Mouse (Mus musculus) testis, postnatal 14 days (tissue): ENCODE measurements around the gene Ttc28.
"Not testable (repeated sequence)": the region's sequence is repeated elsewhere in the genome, so short reads cannot be mapped to it uniquely, and the experiment has no call there.

Experiments
- DNase-seq: peaks from one replicate; pipeline ENCODE4 v3.0.0; 2021; ENCODE audit warnings: low spot score

Gene Ttc28

DNA sequence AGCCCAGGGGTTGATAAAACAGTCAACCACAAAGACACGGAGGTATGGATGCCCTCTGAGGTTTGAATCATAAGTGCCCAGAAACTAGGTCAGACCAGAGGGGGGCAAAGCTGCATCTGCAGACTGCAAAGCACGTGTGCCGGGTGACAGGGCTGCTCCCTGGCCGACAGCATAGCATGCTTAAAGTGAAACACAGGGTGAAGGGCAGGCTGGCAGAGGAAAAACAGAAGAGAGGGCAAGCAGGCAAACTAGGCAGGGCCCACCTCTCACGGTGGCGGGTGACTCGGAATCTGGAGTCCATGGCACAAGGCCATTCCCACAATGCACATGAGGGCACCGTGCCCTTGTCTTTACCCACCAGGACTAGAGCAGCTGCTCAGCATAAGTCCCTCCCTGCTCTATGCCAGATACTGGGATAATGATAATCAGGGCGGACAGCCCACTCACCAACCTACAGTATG lies 357.6 kb downstream of the Ttc28 start:
- no peak for DNase-seq

GRCm38 (mm10) chr5:111239223-111239622 lies 359.6 kb downstream of the Ttc28 start:
- no peak for DNase-seq

- no peak for DNase-seq
These were observed 363.9 kb downstream of the Ttc28 start for GRCm38 (mm10) chr5:111243447-111244040.

DNA sequence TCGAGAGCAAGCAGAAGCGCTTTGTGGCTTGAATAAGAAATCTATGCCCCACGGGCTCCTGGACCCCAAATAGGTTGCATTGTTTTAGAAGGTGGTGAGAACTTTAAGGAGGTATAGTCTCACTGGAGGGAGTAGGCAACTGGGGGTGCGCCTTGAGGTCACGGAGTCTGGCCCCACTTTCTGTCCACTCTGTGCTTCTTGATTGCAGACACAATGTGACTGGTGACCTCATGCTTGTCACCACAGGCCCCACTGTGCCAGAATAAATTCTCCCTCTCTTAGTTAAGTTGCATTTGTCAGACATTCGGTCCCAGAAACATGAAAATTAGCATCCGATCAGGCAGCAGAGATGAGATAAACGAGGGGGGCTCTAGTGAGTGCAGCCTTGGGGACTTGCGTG lies 364.5 kb downstream of the Ttc28 start:
- no peak for DNase-seq

DNA sequence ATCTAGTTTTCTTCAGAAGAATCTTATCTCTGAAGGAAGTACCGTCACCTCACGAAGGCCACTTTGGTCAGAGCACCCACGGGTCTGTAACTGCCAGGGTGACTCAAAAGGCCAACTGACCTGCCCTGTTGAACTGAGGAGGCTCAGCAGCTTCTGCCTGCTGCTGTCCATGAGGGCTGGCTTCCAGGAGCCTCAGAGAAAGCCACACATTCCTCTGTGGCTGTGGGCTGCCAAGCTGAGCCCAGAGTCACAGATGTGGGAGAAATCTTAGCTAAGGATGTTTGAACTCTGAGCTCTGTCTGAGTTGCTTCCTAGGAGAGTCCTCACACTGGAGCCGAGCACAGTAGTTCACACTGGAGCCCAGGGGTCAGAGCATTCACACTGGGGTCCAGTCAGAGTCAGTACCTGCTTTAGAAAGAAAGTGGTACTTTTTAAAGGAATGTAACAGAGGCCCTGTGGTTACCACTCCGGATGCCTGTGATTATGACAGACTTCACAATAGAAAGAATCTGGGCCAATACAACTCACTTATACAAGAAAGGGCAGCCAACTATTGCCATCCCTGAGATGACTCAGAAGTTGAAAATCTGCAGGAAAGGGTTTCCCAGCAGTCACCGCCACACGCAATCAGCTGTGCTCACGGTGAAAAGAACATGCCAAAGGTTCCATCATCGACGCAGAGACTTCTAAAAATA lies 368.1 kb downstream of the Ttc28 start:
- DNase-seq, result no peak

DNA sequence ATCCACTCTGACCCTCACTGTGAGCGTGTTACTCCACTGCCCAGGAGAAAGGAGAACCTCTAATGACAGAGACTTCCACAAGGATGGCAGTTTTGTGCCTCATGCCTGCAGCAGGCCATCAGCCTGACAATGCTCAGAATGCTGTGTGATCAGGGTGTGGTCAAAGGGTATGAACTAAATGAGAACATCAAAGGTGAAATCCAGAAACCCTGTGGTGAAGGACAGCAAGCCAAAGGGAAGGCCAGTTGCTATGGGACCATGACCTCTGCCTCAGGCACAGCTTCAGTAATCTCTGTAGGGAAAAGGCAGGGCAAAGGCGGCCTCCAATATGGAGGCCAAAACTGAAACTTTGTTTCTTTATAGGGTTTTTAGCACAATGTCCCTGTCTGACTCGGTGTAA lies 372.5 kb downstream of the Ttc28 start:
- no peak for DNase-seq

DNA sequence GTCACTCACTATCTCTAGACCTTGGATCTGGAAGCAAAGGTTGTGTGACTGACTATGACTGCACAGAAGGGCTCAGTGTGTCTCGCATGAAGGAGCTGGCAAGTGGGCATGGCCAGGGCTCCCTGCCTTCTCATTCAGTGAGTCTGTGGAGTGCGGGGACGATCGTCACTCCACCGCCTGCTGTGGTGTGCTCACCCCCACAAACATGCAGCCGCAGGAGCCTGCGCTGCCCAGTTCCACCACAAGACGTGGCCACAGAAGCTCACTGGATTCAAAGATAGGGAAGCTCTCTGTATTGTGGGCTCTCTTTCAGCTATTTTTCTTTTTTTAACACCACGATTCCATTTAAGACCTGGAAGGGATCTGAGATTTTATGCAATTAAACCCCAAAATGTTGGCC lies 374.8 kb downstream of the Ttc28 start:
- DNase-seq, result no peak

DNA sequence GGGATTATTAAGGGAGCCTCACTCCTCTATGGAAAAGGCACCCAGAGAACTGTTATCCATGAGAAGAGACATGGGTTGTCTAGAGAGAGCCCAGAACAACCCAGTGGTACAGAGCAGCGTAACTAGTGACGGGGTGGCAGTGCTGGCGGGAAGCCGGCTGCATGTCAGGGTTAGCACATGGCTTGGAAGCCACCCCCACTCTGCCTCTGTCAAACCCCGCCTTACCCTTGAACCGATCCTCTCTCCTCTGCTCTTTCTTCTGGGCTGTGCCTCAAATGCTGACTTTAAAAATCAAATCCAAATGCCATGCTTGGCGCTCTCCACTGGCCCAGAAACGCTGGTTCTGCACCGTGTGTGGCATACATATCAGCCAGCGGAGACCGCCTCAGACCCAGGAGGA lies 375.2 kb downstream of the Ttc28 start:
- no peak for DNase-seq

DNA sequence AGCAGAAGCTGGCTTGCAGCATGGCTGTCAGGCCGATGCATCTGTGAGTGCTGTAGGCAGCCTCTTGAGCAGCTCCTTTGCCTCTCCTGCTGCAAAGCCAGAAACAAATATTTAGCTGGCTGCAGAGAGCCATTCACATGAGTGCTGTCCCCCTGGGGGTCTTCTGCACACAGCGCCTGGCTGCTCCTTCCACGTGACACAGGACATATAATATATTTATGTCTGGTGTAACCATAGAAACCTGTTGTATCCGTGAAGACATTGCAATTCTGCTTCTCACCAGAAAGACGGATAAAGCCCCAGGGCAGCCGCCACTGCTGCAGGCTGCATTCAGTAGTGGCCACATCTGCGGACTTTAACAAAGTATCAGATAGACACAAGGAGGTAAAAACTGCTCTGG lies 376.6 kb downstream of the Ttc28 start:
- DNase-seq, result no peak

DNA sequence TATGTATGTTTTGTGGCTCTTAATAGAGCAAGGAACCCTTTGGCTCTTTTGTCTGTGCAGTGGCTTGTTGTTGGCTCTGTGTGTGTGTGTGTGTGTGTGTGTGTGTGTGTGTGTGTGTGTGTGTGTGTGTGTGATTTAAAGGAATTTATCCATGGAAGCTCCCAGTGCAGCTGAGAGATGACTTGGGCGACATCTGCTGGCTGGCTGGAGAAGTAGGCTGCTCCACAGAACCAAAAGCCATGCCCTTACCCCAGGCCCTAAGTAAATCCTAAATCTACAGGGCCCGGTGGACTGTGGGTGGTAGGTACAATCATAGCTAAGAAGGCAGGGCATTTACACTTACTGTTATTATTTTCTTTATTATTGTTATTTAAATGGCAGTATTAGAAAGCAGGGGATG lies 377.5 kb downstream of the Ttc28 start:
- DNase-seq, result no peak

- DNase-seq, result not testable (repeated sequence)
These were observed 381.6 kb downstream of the Ttc28 start for GRCm38 (mm10) chr5:111261162-111261561.

GRCm38 (mm10) chr5:111261733-111262573 lies 382.4 kb downstream of the Ttc28 start:
- DNase-seq, result no peak

DNA sequence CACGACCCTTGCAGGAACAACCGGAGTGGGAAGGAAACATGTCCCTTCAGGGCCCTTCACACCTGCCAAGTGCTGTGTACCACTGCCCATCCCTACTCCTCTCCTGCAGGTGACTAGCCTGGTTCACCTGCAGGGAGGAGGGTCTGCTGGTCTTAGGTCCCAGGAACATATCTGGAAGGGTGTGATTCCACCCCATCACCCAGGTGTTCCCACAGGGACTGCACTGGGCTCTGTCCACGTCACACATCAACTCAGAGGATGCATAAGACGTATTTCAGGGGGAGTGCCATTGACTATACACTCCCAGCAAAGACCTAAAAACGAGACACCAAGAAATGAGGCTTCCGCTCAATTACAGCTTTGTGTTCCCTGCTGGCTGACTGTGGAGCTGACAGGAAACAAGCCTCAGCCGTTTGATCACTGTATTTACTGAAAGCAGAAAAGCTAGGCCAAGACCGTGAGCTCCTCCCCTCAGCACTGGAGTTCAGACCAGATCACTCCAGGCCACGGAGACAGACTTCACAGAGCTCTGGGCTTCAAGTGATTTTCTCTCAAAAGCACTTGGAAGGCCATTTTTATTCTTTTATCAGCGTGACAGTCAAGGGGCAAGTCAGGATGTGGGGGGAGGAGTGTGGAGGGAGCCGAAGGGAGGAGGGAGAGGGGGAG lies 383.1 kb downstream of the Ttc28 start:
- no peak for DNase-seq

- DNase-seq, result no peak
These were observed 383.8 kb downstream of the Ttc28 start for GRCm38 (mm10) chr5:111263370-111263769.

DNA sequence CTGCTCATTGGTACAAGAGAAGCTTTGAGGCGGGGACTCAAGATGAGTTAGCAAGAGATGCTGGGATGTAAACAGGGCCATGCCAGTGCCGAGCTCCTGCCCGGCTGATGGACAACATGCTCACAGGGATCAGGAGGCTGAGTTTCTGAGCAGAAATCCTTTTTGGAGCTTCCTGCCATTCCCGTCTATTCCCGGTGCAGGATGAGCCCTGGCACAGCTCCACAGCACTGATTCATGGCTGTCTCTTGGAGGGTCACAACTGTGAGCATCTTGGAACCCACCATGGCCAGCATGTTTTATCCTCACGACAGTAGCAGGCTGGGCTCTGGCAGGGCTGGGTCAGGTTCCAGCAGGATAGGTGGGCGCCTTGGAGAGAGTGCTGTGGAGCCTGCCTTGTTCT lies 384.9 kb downstream of the Ttc28 start:
- DNase-seq, result no peak

GRCm38 (mm10) chr5:111266658-111267057 lies 387.1 kb downstream of the Ttc28 start:
- no peak for DNase-seq

DNA sequence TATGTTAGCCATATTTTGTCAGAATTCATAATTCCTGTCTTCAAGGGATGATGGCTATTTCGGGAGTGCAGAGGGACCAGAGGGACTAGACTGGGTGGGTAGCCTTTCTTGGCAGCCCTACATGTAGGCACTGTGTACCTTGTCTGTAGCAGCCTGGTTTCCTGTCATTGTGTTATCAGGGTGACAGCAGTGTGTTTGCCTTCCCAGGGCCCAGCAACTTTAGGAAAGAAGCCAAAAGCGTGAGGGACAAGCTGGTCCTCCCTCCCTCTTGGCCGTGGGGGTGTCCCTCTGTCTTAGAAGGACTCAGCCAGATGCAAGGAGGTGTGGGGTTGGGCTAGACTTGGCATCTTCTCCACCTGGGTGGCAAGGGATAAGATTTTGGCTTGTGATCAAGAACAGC lies 387.5 kb downstream of the Ttc28 start:
- peak; percentile 56 for DNase-seq

- no peak for DNase-seq
These were observed 389.2 kb downstream of the Ttc28 start for GRCm38 (mm10) chr5:111268852-111269251.

- peak; percentile 38 for DNase-seq
These were observed 390.1 kb downstream of the Ttc28 start for GRCm38 (mm10) chr5:111269613-111270205.

- no peak for DNase-seq
These were observed 390.8 kb downstream of the Ttc28 start for GRCm38 (mm10) chr5:111270246-111271002.

DNA sequence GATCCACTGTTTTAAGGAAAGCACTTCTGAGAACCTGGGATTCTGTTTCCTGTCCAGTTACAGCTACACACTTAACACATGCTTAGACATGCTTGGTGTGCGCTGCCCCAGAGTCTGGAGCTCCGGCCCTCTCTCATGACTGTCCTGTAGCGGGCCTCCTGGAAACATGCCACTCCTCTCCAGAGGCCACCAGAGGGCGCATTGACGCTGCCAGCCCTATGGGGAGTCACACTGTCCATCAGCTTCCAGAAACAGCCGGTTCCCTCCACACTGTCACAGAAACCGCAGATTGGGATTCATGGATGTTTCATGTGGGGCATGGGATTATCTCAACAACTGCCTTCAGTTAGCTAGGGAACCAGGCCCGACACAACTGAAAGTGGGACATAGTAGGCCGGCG lies 394.0 kb downstream of the Ttc28 start:
- DNase-seq, result peak; percentile 58
